Mouse (Mus musculus) spleen, embryonic (tissue): Measurements from ENCODE around the gene Dazap1.

Experiments
- CTCF ChIA-PET: fragments of 350-600 bp; sonication (Branson Sonifier 250); formaldehyde crosslinking; loops from one replicate; lab custom pipeline; 2022; lab: Charles Lee

The Dazap1 gene

GRCm38 (mm10) chr10:80270734-80271181, 9.5 kb downstream of the Dazap1 start:
- CTCF ChIA-PET = no interaction called here

GRCm38 (mm10) chr10:80271186-80271843, 10.0 kb downstream of the Dazap1 start:
- CTCF ChIA-PET = no interaction called here

GRCm38 (mm10) chr10:80271870-80272585, 10.7 kb downstream of the Dazap1 start:
- CTCF ChIA-PET = no interaction called here

GRCm38 (mm10) chr10:80273847-80274246, 12.6 kb downstream of the Dazap1 start:
- CTCF ChIA-PET = interaction anchor here (0.5 to 1.2 kb wide), 2 partner anchors 10 to 11 kb away, joined by 3 to 4 read pairs; no protein-coding TSS in a partner anchor

GRCm38 (mm10) chr10:80276238-80276637, 15.0 kb downstream of the Dazap1 start:
- CTCF ChIA-PET = no interaction called here

GRCm38 (mm10) chr10:80278390-80278789, 17.1 kb downstream of the Dazap1 start:
- CTCF ChIA-PET = no interaction called here

- CTCF ChIA-PET = no interaction called here
Measured at GRCm38 (mm10) chr10:80279273-80279672, 18.0 kb downstream of the Dazap1 start.

GRCm38 (mm10) chr10:80281304-80281703, 20.0 kb downstream of the Dazap1 start:
- CTCF ChIA-PET = no interaction called here

- CTCF ChIA-PET = no interaction called here
Measured at GRCm38 (mm10) chr10:80281921-80282371, 20.7 kb downstream of the Dazap1 start.

- CTCF ChIA-PET = no interaction called here
Measured at GRCm38 (mm10) chr10:80282481-80283441, 21.5 kb downstream of the Dazap1 start.

- CTCF ChIA-PET = interaction anchor here (0.6 to 1.0 kb wide), 2 partner anchors 8 to 12 kb away, joined by 3 to 4 read pairs; no protein-coding TSS in a partner anchor
Measured at GRCm38 (mm10) chr10:80285222-80286070, 24.2 kb downstream of the Dazap1 start.

GRCm38 (mm10) chr10:80288097-80288496, 26.8 kb downstream of the Dazap1 start:
- CTCF ChIA-PET = interaction anchor here (0.6 kb wide), 1 partner anchor 111 kb away, joined by 3 read pairs; no protein-coding TSS in a partner anchor

GRCm38 (mm10) chr10:80288657-80289056, 27.4 kb downstream of the Dazap1 start:
- CTCF ChIA-PET = no interaction called here

GRCm38 (mm10) chr10:80292251-80293146, 31.2 kb downstream of the Dazap1 start, which contains the start of gene Rps15:
Rps15 (plus strand) TSS chr10:80292453.
- CTCF ChIA-PET = interaction anchor here (1.2 to 1.5 kb wide), 2 partner anchors 7 to 25 kb away, joined by 3 read pairs; no protein-coding TSS in a partner anchor

- CTCF ChIA-PET = no interaction called here
Measured at GRCm38 (mm10) chr10:80293325-80293724, 32.0 kb downstream of the Dazap1 start.

- CTCF ChIA-PET = no interaction called here
Measured at GRCm38 (mm10) chr10:80294311-80294710, 33.0 kb downstream of the Dazap1 start.

GRCm38 (mm10) chr10:80294788-80295303, 33.6 kb downstream of the Dazap1 start:
- CTCF ChIA-PET = no interaction called here

GRCm38 (mm10) chr10:80295618-80296425, 34.5 kb downstream of the Dazap1 start, which contains the start of gene Apc2:
Apc2 (plus strand) TSS chr10:80295977.
- CTCF ChIA-PET = no interaction called here
